Comparison of ENCODE assay signal across 23 mouse cellular contexts in genomic region chr1:160013042-160013441, GRCm38 (mm10). TPM values are rescaled to one million over a fixed set of nuclear protein-coding genes. Genes with fewer than 3 reads are reported as not detected.
DNase-seq lines count a peak whose midpoint lies in the region; ATAC-seq and TF ChIP-seq lines count a peak whose summit lies in the region.
"Had no signal": no experiment of that assay in that cellular context is flagged by ENCODE, and none has a peak within 500 bp of the region (broad histone marks: within the 10 kb centered on the region; RNA-seq: fewer than 3 reads in every experiment).

No protein-coding gene starts in this region.

- in situ Hi-C loops in CH12.LX (cut with MboI; ENCODE audit: low pct_ligation_motif_present, low pct_unique_long_range_greater_than_20kb, low sequenced_read_pairs): no loop called here

- no peak for TF ChIP-seq EP300 in CH12.LX (IDR thresholded peaks at IDR 0.05; ENCODE audit: low read length)

- peaks cover 0 to 12% of the 10 kb centered on the region in 2 experiments; a peak in 2 of 4 replicates for H3K4me1 ChIP-seq in CH12.LX (ENCODE audit: control insufficient read depth in 1 of 2, insufficient read depth in 2 of 2)
- no peaks in the 10 kb centered on the region for H3K4me1 ChIP-seq in midbrain, postnatal 0 days (ENCODE audit: insufficient read depth, low read length)
- H3K4me1 ChIP-seq: embryonic facial prominence, embryonic 13.5 days; forebrain, embryonic 12.5 days; heart, embryonic 15.5 days; hindbrain, embryonic 10.5 days; intestine, embryonic 15.5 days had no signal

- H3K27me3 ChIP-seq in CH12.LX (replicated peaks): no peaks in the 10 kb centered on the region
- no peaks in the 10 kb centered on the region for H3K27me3 ChIP-seq in midbrain, postnatal 0 days (ENCODE audit: insufficient read depth, low read length)
- H3K27me3 ChIP-seq: embryonic facial prominence, embryonic 13.5 days; forebrain, embryonic 12.5 days; heart, embryonic 15.5 days; intestine, embryonic 15.5 days had no signal

- H3K9me3 ChIP-seq in CH12.LX (replicated peaks; ENCODE audit: low read length): no peaks in the 10 kb centered on the region
- no peaks in the 10 kb centered on the region for H3K9me3 ChIP-seq in midbrain, postnatal 0 days (ENCODE audit: low read length)
- H3K9me3 ChIP-seq: embryonic facial prominence, embryonic 13.5 days; forebrain, embryonic 12.5 days; heart, embryonic 15.5 days; hindbrain, embryonic 10.5 days; intestine, embryonic 15.5 days had no signal

- no peaks in the 10 kb centered on the region for H3K36me3 ChIP-seq in CH12.LX (replicated peaks in 1 of 2; ENCODE audit: control insufficient read depth in 1 of 2, insufficient read depth in 1 of 2, low read length in 1 of 2)
- no peaks in the 10 kb centered on the region for H3K36me3 ChIP-seq in midbrain, postnatal 0 days (ENCODE audit: insufficient read depth, low read length)
- H3K36me3 ChIP-seq: embryonic facial prominence, embryonic 13.5 days; forebrain, embryonic 12.5 days; heart, embryonic 15.5 days; hindbrain, embryonic 10.5 days; intestine, embryonic 15.5 days had no signal

- no peak overlapping the region for H3K27ac ChIP-seq in CH12.LX (ENCODE audit: insufficient read depth, low read depth)
- H3K27ac ChIP-seq in midbrain, postnatal 0 days (ENCODE audit: low read depth, low read length): no peak overlapping the region
- H3K27ac ChIP-seq: embryonic facial prominence, embryonic 13.5 days; forebrain, embryonic 12.5 days; gastrocnemius, adult 2 months; heart, adult 2 months; heart, embryonic 15.5 days; hindbrain, embryonic 10.5 days; hindbrain, embryonic 14.5 days; intestine, embryonic 15.5 days had no signal

- no peak for TF ChIP-seq CTCF in CH12.LX (conservative IDR thresholded peaks at IDR 0.05 in 1 of 2, IDR thresholded peaks at IDR 0.05 in 1 of 2; ENCODE audit: low read depth in 2 of 2, low read length in 2 of 2)
- TF ChIP-seq CTCF in midbrain, postnatal 0 days (IDR thresholded peaks at IDR 0.05): no peak

- DNase-seq in CH12.LX (ENCODE audit: extremely low read depth): no peak
- DNase-seq in heart, adult 11 months: no peak
- no peak for DNase-seq in T-cell, adult 2 months (ENCODE audit: low spot score)
- no peak for DNase-seq in midbrain, postnatal 0 days (ENCODE audit: low spot score)
- DNase-seq: adrenal gland, postnatal 14 days; cerebellum, adult 8-10 months; cerebellum, postnatal 14 days; gastrocnemius, adult 2 months; gastrocnemius, postnatal 25 days; heart, adult 2 months; heart, postnatal 14 days had no signal

- TF ChIP-seq POLR2A in CH12.LX (IDR thresholded peaks at IDR 0.05; ENCODE audit: low read depth, low read length): no peak

- peak; percentile 76 for ATAC-seq in common myeloid progenitor, adult 5-6 weeks (replicated peaks; ENCODE audit: low read depth, poor library complexity, severe bottlenecking)
- peak; percentile 96 for ATAC-seq in megakaryocyte progenitor cell, adult 5-6 weeks (replicated peaks; ENCODE audit: poor library complexity)
- ATAC-seq in midbrain, postnatal 0 days (ENCODE audit: low FRiP score): no peak
- ATAC-seq: activated CD4-positive, CD25-positive, alpha-beta regulatory T cell, adult 4 months; CD4-positive, CD25-positive, alpha-beta regulatory T cell, adult 4 months; intestine, embryonic 15.5 days had no signal

- no peak overlapping the region for H3K9ac ChIP-seq in CH12.LX (ENCODE audit: insufficient read depth, low read depth)
- no peak overlapping the region for H3K9ac ChIP-seq in midbrain, postnatal 0 days (replicated peaks; ENCODE audit: low read length, poor library complexity, severe bottlenecking)
- H3K9ac ChIP-seq: embryonic facial prominence, embryonic 13.5 days; forebrain, embryonic 12.5 days; heart, embryonic 15.5 days; hindbrain, embryonic 14.5 days; intestine, embryonic 15.5 days had no signal

- 87% methylated on average over 3 of the region's 3 CpGs for WGBS in midbrain, postnatal 0 days

- no peak for TF ChIP-seq RAD21 in CH12.LX (IDR thresholded peaks at IDR 0.05; ENCODE audit: low read depth, low read length)

- H3K4me2 ChIP-seq in CH12.LX (ENCODE audit: insufficient read depth, low read depth, poor library complexity, severe bottlenecking): 0 out of 2 replicates have a peak overlapping the region, but pooled peaks have one; percentile 24
- H3K4me2 ChIP-seq in midbrain, postnatal 0 days (ENCODE audit: low read depth, low read length, poor library complexity, severe bottlenecking): no peak overlapping the region
- H3K4me2 ChIP-seq: embryonic facial prominence, embryonic 13.5 days; forebrain, embryonic 12.5 days; heart, embryonic 11.5 days; heart, embryonic 15.5 days; hindbrain, embryonic 14.5 days; intestine, embryonic 15.5 days had no signal

- H3K79me2 ChIP-seq in CH12.LX (replicated peaks; ENCODE audit: control insufficient read depth, extremely low read depth, insufficient read depth, poor library complexity, severe bottlenecking): no peaks in the 10 kb centered on the region

- H3K4me3 ChIP-seq in CH12.LX (replicated peaks in 1 of 3; ENCODE audit: low read depth in 2 of 3, low read length in 2 of 3, poor library complexity in 1 of 3): no peak overlapping the region
- no peak overlapping the region for H3K4me3 ChIP-seq in midbrain, postnatal 0 days (ENCODE audit: low read depth, low read length)
- H3K4me3 ChIP-seq: embryonic facial prominence, embryonic 13.5 days; forebrain, embryonic 12.5 days; gastrocnemius, adult 2 months; heart, adult 2 months; heart, embryonic 15.5 days; hindbrain, embryonic 10.5 days; intestine, embryonic 15.5 days had no signal

- dilution Hi-C loops in CH12.LX (cut with MboI; ENCODE audit: extremely low pct_ligation_motif_present, extremely low pct_unique_long_range_greater_than_20kb, low sequenced_read_pairs): no loop called here

TF ChIP-seq in CH12.LX, 34 proteins besides CTCF, POLR2A, EP300 and RAD21:
- TF ChIP-seq CHD2 (IDR thresholded peaks at IDR 0.05; ENCODE audit: low read length) (no peak), MEF2A (IDR thresholded peaks at IDR 0.05; ENCODE audit: borderline replicate concordance, low read depth, low read length) (no peak), SIN3A (IDR thresholded peaks at IDR 0.05; ENCODE audit: low read length) (no peak), USF1 (IDR thresholded peaks at IDR 0.05; ENCODE audit: low read depth, low read length) (no peak), MAFK (IDR thresholded peaks at IDR 0.05; ENCODE audit: insufficient replicate concordance, low read length) (no peak), MYC (IDR thresholded peaks at IDR 0.05; ENCODE audit: low read depth, low read length) (no peak), NRF1 (IDR thresholded peaks at IDR 0.05; ENCODE audit: low read depth, low read length) (no peak), ZNF384 (IDR thresholded peaks at IDR 0.05; ENCODE audit: low read depth, low read length) (no peak), E2F4 (IDR thresholded peaks at IDR 0.05; ENCODE audit: insufficient replicate concordance, low read depth, low read length) (no peak), IRF4 (IDR thresholded peaks at IDR 0.05; ENCODE audit: low read depth, low read length) (no peak), MXI1 (IDR thresholded peaks at IDR 0.05; ENCODE audit: low read depth, low read length) (no peak), BHLHE40 (IDR thresholded peaks at IDR 0.05; ENCODE audit: low read depth, low read length) (no peak), ZC3H11A (IDR thresholded peaks at IDR 0.05; ENCODE audit: low read depth, low read length) (no peak), TBP (conservative IDR thresholded peaks at IDR 0.05; ENCODE audit: low read depth, low read length) (no peak), MAZ (IDR thresholded peaks at IDR 0.05; ENCODE audit: low read depth, low read length) (no peak), NELFE (IDR thresholded peaks at IDR 0.05; ENCODE audit: low read depth, low read length) (no peak), ELF1 (IDR thresholded peaks at IDR 0.05; ENCODE audit: low read depth, low read length) (no peak)

RNA-seq across cellular contexts. Expression of gene 4930523C07Rik, which starts 31.1 kb away (rescaled TPM):
- total RNA-seq in CH12.LX (2012; rRNA removed): 13.1 and 16.6 TPM in 2 replicates
- 15.3 and 18.0 TPM in 2 replicates for total RNA-seq in CH12.LX (2014; rRNA removed)
- polyA plus RNA-seq in CH12.LX (2012; ENCODE audit: insufficient read length, low read depth): 24.4 and 28.2 TPM in 2 replicates
- total RNA-seq in common myeloid progenitor, adult 5-6 weeks (2017): 31.8 and 80.5 TPM in 2 replicates
- total RNA-seq in megakaryocyte progenitor cell, adult 5-6 weeks (2015): 55.5 and 56.9 TPM in 2 replicates
- 39.0 and 59.1 TPM in 2 replicates for total RNA-seq in megakaryocyte progenitor cell, adult 5-6 weeks (2017)
- 1.6 and 1.9 TPM in 2 replicates for total RNA-seq in midbrain, postnatal 0 days (2014; rRNA removed)
- 2.0 and 2.5 TPM in 2 replicates for polyA plus RNA-seq in midbrain, postnatal 0 days (2015; fragmentation: Nextera tagmentation; extraction: Ambion mirVana)
- total RNA-seq: MEL had no signal
